Mouse (Mus musculus) neural tube, embryonic 14.5 days (tissue): ENCODE data around the gene Pgap3. TPM values are rescaled to one million over a fixed set of nuclear protein-coding genes. Genes with fewer than 3 reads are reported as not detected.
A peak's percentile ranks its signal among the peaks of the same experiment; 100 is the strongest.

Experiments used
- ATAC-seq: fragments of 200-750 bp; cut with Nextera tagmentation; 2 replicates; pipeline ENCODE4 v1.8.0; 2017; ENCODE audit warnings: low read depth, mild to moderate bottlenecking, moderate TSS enrichment, moderate library complexity
- H3K27ac ChIP-seq: fragments of 300-500 bp; sonication (generic); 2 replicates; pipeline ENCODE4 v1.5.1; 2014; ENCODE audit warnings: low read depth, mild to moderate bottlenecking, control low read depth, low read length, moderate library complexity, mixed read lengths
- H3K27me3 ChIP-seq: fragments of 300-500 bp; sonication (generic); 2 replicates; pipeline ENCODE4 v1.6.1; 2014; ENCODE audit warnings: low read length; ENCODE audit not compliant: control insufficient read depth, insufficient read depth
- H3K36me3 ChIP-seq: fragments of 300-500 bp; sonication (generic); 2 replicates; pipeline ENCODE4 v1.6.1; 2014; ENCODE audit warnings: low read length, mixed read lengths; ENCODE audit not compliant: control insufficient read depth, insufficient read depth
- H3K4me1 ChIP-seq: fragments of 300-500 bp; sonication (generic); 2 replicates; pipeline ENCODE4 v1.6.1; 2014; ENCODE audit warnings: low read length; ENCODE audit not compliant: control insufficient read depth, insufficient read depth
- H3K4me2 ChIP-seq: fragments of 300-500 bp; sonication (generic); 2 replicates; pipeline ENCODE4 v1.6.1; 2014; ENCODE audit warnings: mild to moderate bottlenecking, low read depth, low read length, control low read depth
- H3K4me3 ChIP-seq: fragments of 300-500 bp; sonication (generic); 2 replicates; pipeline ENCODE4 v1.5.1; 2014; ENCODE audit warnings: low read depth, low read length, control low read depth, mixed read lengths
- H3K9ac ChIP-seq: fragments of 300-500 bp; sonication (generic); replicated peaks from 2 replicates; pipeline ENCODE4 v1.6.1; 2014; ENCODE audit warnings: low read depth, mild to moderate bottlenecking, control low read depth, low read length, mixed read lengths
- H3K9me3 ChIP-seq: fragments of 300-500 bp; sonication (generic); 2 replicates; pipeline ENCODE4 v1.6.1; 2016; ENCODE audit warnings: low read length; ENCODE audit not compliant: control insufficient read depth
- WGBS: fragments of 180-500 bp; shearing (Covaris S2); extraction: QIAGEN DNeasy Blood & Tissue Kit; methylation state at CpG from one replicate; pipeline ENCODE4 v1.1.7; 2014; 5-methylcytosine and 5-hydroxymethylcytosine counted together
- polyA plus RNA-seq: library from polyadenylated mRNA; unstranded; fragments of >200 nt; fragmentation: Nextera tagmentation; extraction: Ambion mirVana; gene quantifications from 2 replicates; pipeline ENCODE4 v1.2.1, GENCODE M21; 2014

Gene Pgap3
- polyA plus RNA-seq = 5.8 and 6.2 TPM in 2 replicates

GRCm38 (mm10) chr11:98400161-98400726 is at the start of gene Pgap3:
Gene Pgap3, minus strand, starts transcription at chr11:98400490.
- peaks cover 6% of the 10 kb centered on the region; the same call in 1 of the 2 replicates for H3K4me1 ChIP-seq
- under 1% methylated on average over 40 of the region's 40 CpGs for WGBS
- no peaks in the 10 kb centered on the region for H3K27me3 ChIP-seq
- no peaks in the 10 kb centered on the region for H3K9me3 ChIP-seq
- peak within 1 kb of the TSS; percentile 69 for H3K9ac ChIP-seq
- H3K36me3 ChIP-seq = no peaks in the 10 kb centered on the region
- peak within 1 kb of the TSS; percentile 79 for H3K4me2 ChIP-seq
- peak within 1 kb of the TSS; percentile 90 for H3K27ac ChIP-seq
- peak; percentile 93 for ATAC-seq
- H3K4me3 ChIP-seq = peak within 1 kb of the TSS; percentile 50

- no peaks in the 10 kb centered on the region for H3K9me3 ChIP-seq
- H3K27ac ChIP-seq = no peak overlapping the region
- 93% methylated on average over 3 of the region's 3 CpGs for WGBS
- ATAC-seq = no peak
- no peak overlapping the region for H3K4me3 ChIP-seq
- H3K4me2 ChIP-seq = no peak overlapping the region
- H3K9ac ChIP-seq = no peak overlapping the region
- H3K27me3 ChIP-seq = peaks cover 7% of the 10 kb centered on the region; the same call in 1 of the 2 replicates
- no peaks in the 10 kb centered on the region for H3K4me1 ChIP-seq
- no peaks in the 10 kb centered on the region for H3K36me3 ChIP-seq
These were observed 49.1 kb upstream of the Pgap3 start for GRCm38 (mm10) chr11:98449419-98449818.

GRCm38 (mm10) chr11:98448191-98448790 is 48.0 kb upstream of the Pgap3 start:
- H3K27me3 ChIP-seq = peaks cover 7% of the 10 kb centered on the region; the same call in 1 of the 2 replicates
- no peak overlapping the region for H3K27ac ChIP-seq
- no peak overlapping the region for H3K4me2 ChIP-seq
- no peaks in the 10 kb centered on the region for H3K9me3 ChIP-seq
- WGBS = 28% methylated on average over 12 of the region's 13 CpGs
- H3K4me1 ChIP-seq = no peaks in the 10 kb centered on the region
- H3K9ac ChIP-seq = no peak overlapping the region
- no peak for ATAC-seq
- H3K36me3 ChIP-seq = no peaks in the 10 kb centered on the region
- no peak overlapping the region for H3K4me3 ChIP-seq

- no peaks in the 10 kb centered on the region for H3K36me3 ChIP-seq
- 20% methylated on average over 7 of the region's 7 CpGs for WGBS
- no peak overlapping the region for H3K27ac ChIP-seq
- no peak overlapping the region for H3K9ac ChIP-seq
- no peaks in the 10 kb centered on the region for H3K4me1 ChIP-seq
- no peaks in the 10 kb centered on the region for H3K9me3 ChIP-seq
- H3K4me2 ChIP-seq = no peak overlapping the region
- peaks cover 7% of the 10 kb centered on the region; the same call in 1 of the 2 replicates for H3K27me3 ChIP-seq
- H3K4me3 ChIP-seq = no peak overlapping the region
- ATAC-seq = no peak
These were observed 47.2 kb upstream of the Pgap3 start for GRCm38 (mm10) chr11:98447475-98447834.

- no peak overlapping the region for H3K9ac ChIP-seq
- H3K4me3 ChIP-seq = no peak overlapping the region
- ATAC-seq = no peak
These were observed 46.5 kb upstream of the Pgap3 start for GRCm38 (mm10) chr11:98446562-98447474.

GRCm38 (mm10) chr11:98446213-98446561 is 45.9 kb upstream of the Pgap3 start, which contains the start of gene Grb7:
Gene Grb7, plus strand, starts transcription at chr11:98446394.
- Histone ChIP-seq H3K4me1 (no peaks in the 10 kb centered on the region), H3K9ac (no peak within 1 kb of the TSS), H3K27me3 (peaks cover 7% of the 10 kb centered on the region; the same call in 1 of the 2 replicates), H3K9me3 (no peaks in the 10 kb centered on the region), H3K4me2 (peak within 1 kb of the TSS; percentile 3; the same call in 1 of the 2 replicates), H3K27ac (no peak within 1 kb of the TSS), H3K4me3 (no peak within 1 kb of the TSS), H3K36me3 (no peaks in the 10 kb centered on the region)
- no peak for ATAC-seq
- WGBS = 20% methylated on average over 5 of the region's 5 CpGs

More at GRCm38 (mm10) chr11:98446562-98447474, 46.5 kb upstream of the Pgap3 start:
- peak overlapping the region; percentile 3; the same call in 1 of the 2 replicates for H3K4me2 ChIP-seq
- no peaks in the 10 kb centered on the region for H3K4me1 ChIP-seq
- H3K36me3 ChIP-seq = no peaks in the 10 kb centered on the region
- no peak overlapping the region for H3K27ac ChIP-seq
- H3K9me3 ChIP-seq = no peaks in the 10 kb centered on the region
- 5% methylated on average over 30 of the region's 33 CpGs for WGBS
- peaks cover 7% of the 10 kb centered on the region; the same call in 1 of the 2 replicates for H3K27me3 ChIP-seq

- Histone ChIP-seq H3K4me1 (no peaks in the 10 kb centered on the region), H3K36me3 (no peaks in the 10 kb centered on the region), H3K9ac (no peak overlapping the region), H3K9me3 (no peaks in the 10 kb centered on the region), H3K27me3 (peaks cover 7% of the 10 kb centered on the region; the same call in 1 of the 2 replicates), H3K4me3 (no peak overlapping the region), H3K27ac (no peak overlapping the region), H3K4me2 (no peak overlapping the region)
- 71% methylated on average over 4 of the region's 4 CpGs for WGBS
- ATAC-seq = no peak
These were observed 45.4 kb upstream of the Pgap3 start for GRCm38 (mm10) chr11:98445679-98446078.

- WGBS = 24% methylated on average over 1 of the region's 1 CpGs
- H3K36me3 ChIP-seq = no peaks in the 10 kb centered on the region
These were observed 44.9 kb upstream of the Pgap3 start for GRCm38 (mm10) chr11:98445238-98445637.

More at GRCm38 (mm10) chr11:98445238-98445637, 44.9 kb upstream of the Pgap3 start:
- Histone ChIP-seq H3K27ac (no peak overlapping the region), H3K9ac (no peak overlapping the region), H3K4me3 (no peak overlapping the region), H3K4me2 (no peak overlapping the region), H3K27me3 (peaks cover 7% of the 10 kb centered on the region; the same call in 1 of the 2 replicates), H3K4me1 (no peaks in the 10 kb centered on the region), H3K9me3 (no peaks in the 10 kb centered on the region)
- ATAC-seq = no peak
